In the genomic region with DNA sequence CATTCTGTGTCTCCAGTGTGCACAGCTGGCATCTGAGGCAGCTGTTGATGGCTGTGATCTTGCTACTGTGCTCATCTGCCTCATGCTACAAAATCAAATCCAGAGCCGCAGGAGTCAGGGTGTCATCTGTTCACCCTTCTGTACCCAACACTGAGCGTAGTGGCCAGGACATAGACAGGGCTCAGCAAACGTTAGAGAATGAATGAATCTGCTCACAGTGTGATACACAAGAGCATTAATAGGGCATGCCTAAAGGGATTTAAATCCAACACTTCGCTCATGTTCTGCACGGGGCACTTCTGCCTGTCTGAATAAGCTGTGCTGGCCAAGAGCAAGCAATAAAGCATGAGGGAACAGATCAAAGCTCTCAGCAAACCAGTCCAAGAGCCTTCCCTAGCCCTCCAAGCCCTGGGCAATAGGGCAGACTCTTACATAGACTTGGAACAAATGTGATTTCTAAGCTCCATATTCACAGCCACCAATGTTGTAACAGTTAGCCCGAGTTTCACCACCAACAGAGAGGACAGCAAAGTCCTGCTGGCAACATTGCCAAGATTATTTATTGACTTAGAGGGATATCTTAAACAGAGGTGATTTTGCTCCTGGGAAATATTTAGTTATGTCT, we compare ENCODE assay signal across 19 mouse cellular contexts.
DNase-seq lines count a peak whose midpoint lies in the region; ATAC-seq and TF ChIP-seq lines count a peak whose summit lies in the region.
"Had no signal": no experiment of that assay in that cellular context is flagged by ENCODE, and none has a peak within 500 bp of the region (broad histone marks: within the 10 kb centered on the region; RNA-seq: fewer than 3 reads in every experiment).

No protein-coding gene starts in this region.

- no peak overlapping the region for H3K27ac ChIP-seq in kidney, adult 2 months (ENCODE audit: insufficient read depth, low read depth, low read length)
- H3K27ac ChIP-seq: forebrain, embryonic 12.5 days; heart, embryonic 13.5 days; left cerebral cortex, adult 2 months; neural tube, embryonic 15.5 days; stomach, postnatal 0 days had no signal

- H3K27me3 ChIP-seq in kidney, adult 2 months (replicated peaks; ENCODE audit: control insufficient read depth, insufficient read depth, low read length): no peaks in the 10 kb centered on the region
- H3K27me3 ChIP-seq in megakaryocyte, embryonic 14.5 days (replicated peaks): no peaks in the 10 kb centered on the region
- H3K27me3 ChIP-seq: CH12.LX; heart, embryonic 13.5 days; neural tube, embryonic 15.5 days had no signal

- no peaks in the 10 kb centered on the region for H3K36me3 ChIP-seq in kidney, adult 2 months (ENCODE audit: control insufficient read depth, insufficient read depth, low read length)
- no peaks in the 10 kb centered on the region for H3K36me3 ChIP-seq in megakaryocyte, embryonic 14.5 days (replicated peaks; ENCODE audit: low read length)
- H3K36me3 ChIP-seq: forebrain, embryonic 12.5 days; heart, embryonic 13.5 days; neural tube, embryonic 15.5 days had no signal

- peak; percentile 52 for DNase-seq in kidney, adult 2 months
- DNase-seq in kidney, postnatal 10 days: no peak
- peak; percentile 10 for DNase-seq in lung, postnatal 36 days
- peak; percentile 3 for DNase-seq in skeletal muscle tissue, adult 2 months (ENCODE audit: low read depth, low spot score)
- no peak for DNase-seq in cerebellum, adult 9-10 months
- DNase-seq: cerebellum, adult 2 months; gastrocnemius, postnatal 36 days; heart, postnatal 4 days; lung, embryonic 14.5 days; spleen, adult 18-20 months; thymus, postnatal 14 days had no signal

- no peak for TF ChIP-seq POLR2A in kidney, adult 2 months (IDR thresholded peaks at IDR 0.05; ENCODE audit: low read depth, low read length)

- 57% methylated on average over 6 of the region's 6 CpGs for WGBS in kidney, adult 2 months

- H3K9me3 ChIP-seq in megakaryocyte, embryonic 14.5 days: peaks cover 36% of the 10 kb centered on the region
- H3K9me3 ChIP-seq: forebrain, embryonic 12.5 days; heart, embryonic 13.5 days; neural tube, embryonic 15.5 days had no signal

- H3K4me3 ChIP-seq in kidney, adult 2 months (ENCODE audit: insufficient read depth, low read depth, low read length): no peak overlapping the region
- peak overlapping the region; percentile 8 for H3K4me3 ChIP-seq in megakaryocyte, embryonic 14.5 days (replicated peaks)
- H3K4me3 ChIP-seq: forebrain, embryonic 12.5 days; heart, embryonic 13.5 days; left cerebral cortex, adult 2 months; neural tube, embryonic 15.5 days had no signal

- H3K4me1 ChIP-seq in kidney, adult 2 months (ENCODE audit: control insufficient read depth, insufficient read depth, low read length): no peaks in the 10 kb centered on the region
- H3K4me1 ChIP-seq in megakaryocyte, embryonic 14.5 days: no peaks in the 10 kb centered on the region

- TF ChIP-seq CTCF in kidney, adult 2 months (conservative IDR thresholded peaks at IDR 0.05; ENCODE audit: insufficient read depth, insufficient read length, low read depth, low read length): no peak

- no peak for ATAC-seq in megakaryocyte, adult 5-6 weeks (ENCODE audit: poor library complexity, severe bottlenecking)

Comparison
In these comparisons a context has a peak if more than half of its experiments do, and no peak if none do; other contexts are left out.
1. DNase-seq: peak in kidney, adult 2 months (single experiment), lung, postnatal 36 days (single experiment) and skeletal muscle tissue, adult 2 months (single experiment); none in kidney, postnatal 10 days (single experiment) and cerebellum, adult 9-10 months (single experiment).